Mouse (Mus musculus): Measurements from ENCODE around the gene Olfr469.
"Not testable (repeated sequence)": the region's sequence is repeated elsewhere in the genome, so short reads cannot be mapped to it uniquely, and the experiment has no call there.

DNA sequence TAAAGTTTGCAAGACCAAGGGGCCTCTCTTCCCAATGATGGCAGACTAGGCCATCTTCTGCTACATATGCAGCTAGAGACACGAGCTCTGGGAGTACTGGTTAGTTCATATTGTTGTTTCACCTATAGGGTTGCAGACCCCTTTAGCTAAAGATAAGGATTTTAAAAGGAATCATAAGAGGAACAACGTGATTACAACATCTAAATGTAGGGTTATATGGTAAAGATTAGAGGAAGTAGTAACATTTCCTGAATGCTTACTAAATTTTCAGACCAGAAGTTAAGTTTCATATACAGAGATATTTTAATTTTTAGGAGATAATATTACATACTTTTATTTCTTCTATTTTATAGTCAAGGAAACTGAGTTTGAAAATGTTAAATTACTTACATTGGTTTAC lies 1.5 kb downstream of the Olfr469 start:
- not testable (repeated sequence) for TF ChIP-seq CTCF (IDR thresholded peaks at IDR 0.05; ENCODE audit: control insufficient read depth, insufficient read depth, insufficient read length); MAX (IDR thresholded peaks at IDR 0.05); USF1 (IDR thresholded peaks at IDR 0.05; ENCODE audit: low read depth)

Data from C2C12 (cell line).